Mouse (Mus musculus): ENCODE results near the gene Acmsd.

DNA sequence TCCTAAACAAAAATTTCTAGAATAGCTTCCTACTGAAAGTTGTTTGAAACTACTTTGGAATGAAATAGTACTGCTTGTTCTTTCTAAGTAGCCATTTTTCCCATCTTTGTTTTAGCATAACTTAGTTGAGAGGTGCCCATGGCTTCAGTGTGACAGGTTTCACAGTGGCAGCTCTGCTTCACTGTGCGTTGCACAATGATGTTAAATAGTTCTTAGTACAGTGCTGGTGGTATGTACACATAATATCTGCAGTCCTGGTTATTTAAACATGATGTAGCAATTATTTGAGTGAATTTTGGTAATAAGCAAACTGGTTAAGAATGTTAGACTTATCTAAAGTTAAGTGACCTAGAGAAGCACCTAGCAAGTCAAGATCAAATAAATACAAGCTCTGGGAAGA lies 64.2 kb downstream of the Acmsd start:
- TF ChIP-seq CTCF (IDR thresholded peaks at IDR 0.05; ENCODE audit: control insufficient read depth, insufficient read depth, low read length) (no peak), POLR2A (IDR thresholded peaks at IDR 0.05; ENCODE audit: borderline replicate concordance, control insufficient read depth, low read depth, low read length) (no peak)
